Comparison of ENCODE assay signal across 30 mouse cellular contexts in the genomic region with DNA sequence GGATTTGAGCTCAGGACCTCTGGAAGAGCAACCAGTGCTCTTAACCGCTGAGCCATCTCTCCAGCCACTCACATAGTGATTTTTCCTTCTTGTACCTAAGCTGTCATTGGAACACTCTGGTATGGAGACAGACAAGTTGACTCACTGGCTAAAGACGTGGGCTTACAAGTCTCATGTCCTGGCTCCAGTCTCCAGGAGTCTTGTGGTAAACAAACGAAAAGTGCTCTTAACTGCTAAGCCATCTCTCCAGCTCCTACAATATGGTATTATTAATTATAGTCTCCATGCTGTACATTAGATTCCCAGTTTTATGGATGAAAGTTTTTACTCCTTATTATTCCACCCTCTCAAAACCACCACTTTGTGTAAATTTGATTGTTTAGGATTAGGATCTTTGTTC. TPM values are rescaled to one million over a fixed set of nuclear protein-coding genes. Genes with fewer than 3 reads are reported as not detected.
"Had no signal": no experiment of that assay in that cellular context is flagged by ENCODE, and none has a peak within 500 bp of the region (broad histone marks: within the 10 kb centered on the region; RNA-seq: fewer than 3 reads in every experiment).

No protein-coding gene starts in this region.

- DNase-seq: left cerebral cortex, postnatal 4 days; liver; liver, embryonic 13.5 days; liver, postnatal 0 days; lung, adult 18-20 months; lung, adult 2 months; lung, embryonic 14.5 days; lung, postnatal 10 days; lung, postnatal 14 days; lung, postnatal 36 days; lung, postnatal 4 days; midbrain, embryonic 14.5 days had no signal

- H3K27me3 ChIP-seq: limb, embryonic 12.5 days; limb, embryonic 13.5 days; limb, embryonic 15.5 days; liver, embryonic 12.5 days; liver, embryonic 13.5 days; liver, embryonic 15.5 days; lung, embryonic 15.5 days; megakaryocyte, embryonic 14.5 days; midbrain, embryonic 12.5 days; midbrain, embryonic 13.5 days; midbrain, embryonic 15.5 days; neural tube, embryonic 12.5 days had no signal

- ATAC-seq: liver, embryonic 12.5 days; liver, postnatal 0 days; lung, postnatal 0 days; midbrain, embryonic 13.5 days; midbrain, embryonic 15.5 days; midbrain, embryonic 16.5 days had no signal

RNA-seq across cellular contexts. Expression of a gene that starts 17.4 kb away (rescaled TPM):
- total RNA-seq: liver, adult 2 months; megakaryocyte, adult 5-6 weeks; megakaryocyte-erythroid progenitor cell, adult 5-6 weeks had no signal
- polyA plus RNA-seq: liver, embryonic 15.5 days; liver, postnatal 0 days; macrophage; myocyte had no signal
